Mouse (Mus musculus) stomach, postnatal 0 days (tissue): ENCODE measurements around the gene Sat2.

ENCODE experiments used
- CTCF ChIP-seq: IDR thresholded peaks from 2 replicates; pipeline ENCODE4 v1.5.1; 2016; ENCODE audit warnings: antibody characterized with exemption, low read depth, mild to moderate bottlenecking, moderate library complexity
- EP300 ChIP-seq: optimal IDR thresholded peaks from 2 replicates; pipeline ENCODE3; 2016; ENCODE audit warnings: antibody characterized with exemption

DNA sequence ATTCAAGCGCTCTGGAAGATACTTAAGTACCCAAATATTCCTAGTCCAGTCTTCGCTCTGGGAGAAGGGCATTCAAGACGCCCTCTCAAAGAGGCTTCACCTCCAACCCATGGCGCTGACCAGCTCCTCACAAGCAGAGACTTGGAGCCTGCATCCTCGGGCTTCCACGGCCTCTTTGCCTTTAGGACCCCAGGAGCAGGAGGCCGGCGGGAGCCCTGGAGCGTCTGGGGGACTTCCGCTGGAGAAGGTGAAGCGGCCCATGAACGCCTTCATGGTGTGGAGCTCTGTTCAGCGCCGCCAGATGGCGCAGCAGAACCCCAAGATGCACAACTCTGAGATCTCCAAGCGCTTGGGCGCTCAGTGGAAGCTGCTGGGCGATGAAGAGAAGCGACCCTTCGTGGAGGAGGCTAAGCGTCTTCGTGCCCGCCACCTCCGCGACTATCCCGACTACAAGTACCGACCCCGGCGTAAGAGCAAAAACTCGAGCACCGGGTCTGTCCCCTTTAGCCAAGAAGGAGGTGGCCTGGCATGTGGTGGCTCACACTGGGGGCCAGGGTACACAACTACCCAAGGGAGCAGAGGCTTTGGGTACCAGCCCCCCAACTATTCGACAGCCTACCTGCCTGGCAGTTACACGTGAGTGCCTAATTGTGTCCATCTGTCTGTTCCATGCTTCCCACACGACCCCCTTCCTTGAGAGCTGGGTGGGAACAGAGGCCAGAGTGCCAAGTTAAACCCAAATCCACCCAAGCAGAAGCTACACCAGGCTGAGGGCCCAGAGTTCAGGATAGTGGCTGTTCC, 33.6 kb downstream of the Sat2 start, which contains the start of gene Sox15:
- TF ChIP-seq EP300 (no peak), CTCF (peak; percentile 89)
